Mouse (Mus musculus) E14TG2a.4 (cell line): Measurements from ENCODE around the gene Ccdc191.

ENCODE experiments used
- CTCF ChIP-seq: conservative IDR thresholded peaks from 2 replicates; pipeline ENCODE4 v1.5.1; 2014; ENCODE audit warnings: low read length
- NANOG ChIP-seq: IDR thresholded peaks from 2 replicates; pipeline ENCODE4 v1.6.1; 2014; ENCODE audit warnings: borderline replicate concordance, low read length, mixed read lengths

GRCm38 (mm10) chr16:43971189-43971588 is 81.6 kb downstream of the Ccdc191 start:
- TF ChIP-seq CTCF = no peak
- no peak for TF ChIP-seq NANOG
